Mouse (Mus musculus): ENCODE results near the gene Toporsl.

- TF ChIP-seq CTCF (IDR thresholded peaks at IDR 0.05; ENCODE audit: extremely low read depth, insufficient read depth, insufficient read length, insufficient replicate concordance) (no peak), POLR2A (IDR thresholded peaks at IDR 0.05; ENCODE audit: low read depth, low read length) (no peak)
Observed at GRCm38 (mm10) chr4:52661311-52661710, 65.2 kb downstream of the Toporsl start.

All from spleen, adult 2 months (tissue).